Mouse (Mus musculus) forebrain, embryonic 14.5 days (tissue): ENCODE results near the gene Carmil1. TPM values are rescaled to one million over a fixed set of nuclear protein-coding genes. Genes with fewer than 3 reads are reported as not detected.
A peak's percentile ranks its signal among the peaks of the same experiment; 100 is the strongest.
"Not testable (repeated sequence)": the region's sequence is repeated elsewhere in the genome, so short reads cannot be mapped to it uniquely, and the experiment has no call there.

Experiments used
- ATAC-seq: fragments of 200-750 bp; cut with Nextera tagmentation; 2 replicates; pipeline ENCODE4 v1.8.0; 2017; ENCODE audit warnings: mild to moderate bottlenecking, moderate library complexity
- DNase-seq: peaks from one replicate; pipeline ENCODE4 v3.0.0-alpha.2; 2015; ENCODE audit warnings: low spot score
- H3K27ac ChIP-seq: fragments of 300-500 bp; sonication (generic); 2 replicates; pipeline ENCODE4 v1.5.1; 2014; ENCODE audit warnings: low read depth, mild to moderate bottlenecking, control low read depth, low read length, moderate library complexity
- H3K27me3 ChIP-seq: fragments of 300-500 bp; sonication (generic); replicated peaks from 2 replicates; pipeline ENCODE4 v1.6.1; 2014; ENCODE audit warnings: low read length, control low read depth, mixed read lengths; ENCODE audit not compliant: control insufficient read depth, insufficient read depth
- H3K36me3 ChIP-seq: fragments of 300-500 bp; sonication (generic); 2 replicates; pipeline ENCODE4 v1.6.1; 2014; ENCODE audit warnings: low read length, control low read depth; ENCODE audit not compliant: control insufficient read depth, insufficient read depth
- H3K4me1 ChIP-seq: fragments of 300-500 bp; sonication (generic); 2 replicates; pipeline ENCODE4 v1.6.1; 2014; ENCODE audit warnings: antibody characterized with exemption, low read length, control low read depth; ENCODE audit not compliant: control insufficient read depth, insufficient read depth
- H3K4me2 ChIP-seq: fragments of 300-500 bp; sonication (generic); 2 replicates; pipeline ENCODE4 v1.6.1; 2014; ENCODE audit warnings: mild to moderate bottlenecking, control low read depth, low read length
- H3K4me3 ChIP-seq: fragments of 300-500 bp; sonication (generic); 2 replicates; pipeline ENCODE4 v1.5.1; 2014; ENCODE audit warnings: low read depth, low read length, control low read depth
- H3K9ac ChIP-seq: fragments of 300-500 bp; sonication (generic); 2 replicates; pipeline ENCODE4 v1.6.1; 2014; ENCODE audit warnings: mild to moderate bottlenecking, low read length, control low read depth, moderate library complexity
- H3K9me3 ChIP-seq: fragments of 300-500 bp; sonication (generic); replicated peaks from 2 replicates; pipeline ENCODE4 v1.6.1; 2016; ENCODE audit warnings: low read length, control low read depth, mixed read lengths; ENCODE audit not compliant: control insufficient read depth
- WGBS: fragments of 180-500 bp; shearing (Covaris S2); extraction: QIAGEN DNeasy Blood & Tissue Kit; methylation state at CpG from one replicate; pipeline ENCODE4 v1.1.7; 2014; 5-methylcytosine and 5-hydroxymethylcytosine counted together
- polyA plus RNA-seq: library from polyadenylated mRNA; unstranded; fragments of >200 nt; fragmentation: Nextera tagmentation; extraction: Ambion mirVana; gene quantifications from 2 replicates; pipeline ENCODE4 v1.2.1, GENCODE M21; 2014

Carmil1 gene
- polyA plus RNA-seq, 1 experiment from 2014 or later: 14.5 TPM

GRCm38 (mm10) chr13:24112689-24113348 is 167.8 kb downstream of the Carmil1 start:
- Histone ChIP-seq H3K27me3 (no peaks in the 10 kb centered on the region), H3K36me3 (no peaks in the 10 kb centered on the region), H3K9ac (no peak overlapping the region), H3K4me2 (no peak overlapping the region), H3K4me3 (no peak overlapping the region), H3K4me1 (peaks cover 9% of the 10 kb centered on the region; the same call in 1 of the 2 replicates), H3K27ac (no peak overlapping the region), H3K9me3 (no peaks in the 10 kb centered on the region)
- ATAC-seq (peak; percentile 24; the same call in 1 of the 2 replicates), DNase-seq (peak; percentile 66)
- 72% methylated on average over 9 of the region's 9 CpGs for WGBS

GRCm38 (mm10) chr13:24110329-24110728 is 170.3 kb downstream of the Carmil1 start:
- Histone ChIP-seq H3K4me2 (no peak overlapping the region), H3K4me1 (peaks cover 9% of the 10 kb centered on the region; the same call in 1 of the 2 replicates), H3K36me3 (no peaks in the 10 kb centered on the region), H3K27me3 (no peaks in the 10 kb centered on the region), H3K9me3 (no peaks in the 10 kb centered on the region), H3K27ac (0 out of 2 replicates have a peak overlapping the region, but pooled peaks have one; percentile 39), H3K9ac (no peak overlapping the region), H3K4me3 (no peak overlapping the region)
- peak; percentile 53 for DNase-seq
- peak; percentile 64 for ATAC-seq
- WGBS: 25% methylated on average over 7 of the region's 7 CpGs

GRCm38 (mm10) chr13:24108282-24108681 is 172.3 kb downstream of the Carmil1 start:
- Histone ChIP-seq H3K9me3 (no peaks in the 10 kb centered on the region), H3K4me1 (peaks cover 9% of the 10 kb centered on the region; the same call in 1 of the 2 replicates), H3K27ac (no peak overlapping the region), H3K4me2 (no peak overlapping the region), H3K9ac (no peak overlapping the region), H3K27me3 (no peaks in the 10 kb centered on the region), H3K4me3 (no peak overlapping the region), H3K36me3 (no peaks in the 10 kb centered on the region)
- 21% methylated on average over 7 of the region's 7 CpGs for WGBS
- ATAC-seq (no peak), DNase-seq (peak; percentile 48)

DNA sequence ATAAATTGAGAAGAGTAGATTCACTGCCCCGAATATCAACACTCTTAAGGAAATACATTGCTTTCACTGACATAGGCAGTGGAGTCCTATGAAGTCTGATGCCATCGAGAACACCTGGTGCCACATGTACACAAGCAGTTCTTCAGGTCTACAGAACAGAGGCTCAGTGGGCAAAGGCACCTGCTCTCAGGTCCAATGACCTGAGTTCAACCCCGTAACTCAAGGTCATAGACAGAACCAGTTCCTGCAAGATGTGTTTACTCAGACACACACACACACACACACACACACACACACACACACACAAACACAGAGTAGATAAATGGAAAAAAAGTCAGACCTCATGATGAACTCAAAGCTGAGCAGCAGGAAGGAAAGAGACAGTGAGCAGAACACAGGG is 173.5 kb downstream of the Carmil1 start:
- H3K4me1 ChIP-seq: peaks cover 13% of the 10 kb centered on the region; the same call in 1 of the 2 replicates
- no peak overlapping the region for H3K4me3 ChIP-seq
- H3K9me3 ChIP-seq: no peaks in the 10 kb centered on the region
- WGBS: 93% methylated on average over 3 of the region's 3 CpGs
- H3K4me2 ChIP-seq: no peak overlapping the region
- no peaks in the 10 kb centered on the region for H3K36me3 ChIP-seq
- H3K27ac ChIP-seq: peak overlapping the region; percentile 35; the same call in 1 of the 2 replicates
- ATAC-seq: no peak
- no peaks in the 10 kb centered on the region for H3K27me3 ChIP-seq
- DNase-seq: no peak
- no peak overlapping the region for H3K9ac ChIP-seq

DNA sequence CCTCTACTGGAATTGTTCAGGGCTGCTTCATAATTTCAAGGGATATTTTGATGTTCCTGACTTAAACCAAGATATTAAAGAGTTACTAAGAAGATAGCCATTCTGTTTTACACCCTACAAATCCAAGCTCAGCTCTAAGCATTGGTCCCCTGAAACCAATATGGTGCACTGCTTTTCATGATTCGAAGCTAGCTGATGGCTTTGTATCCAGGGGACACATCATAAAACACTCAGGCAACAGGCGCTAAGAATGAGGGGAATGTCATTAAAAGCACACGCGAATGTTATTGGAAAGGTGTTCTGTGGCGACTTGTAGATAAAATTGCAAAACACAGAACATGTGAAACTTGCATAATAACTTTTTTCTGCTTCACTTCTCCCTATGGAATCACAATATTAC is 174.8 kb downstream of the Carmil1 start:
- H3K9me3 ChIP-seq: no peaks in the 10 kb centered on the region
- no peak overlapping the region for H3K9ac ChIP-seq
- 87% methylated on average over 5 of the region's 5 CpGs for WGBS
- ATAC-seq: no peak
- no peak overlapping the region for H3K4me3 ChIP-seq
- no peak overlapping the region for H3K4me2 ChIP-seq
- no peaks in the 10 kb centered on the region for H3K36me3 ChIP-seq
- DNase-seq: no peak
- no peaks in the 10 kb centered on the region for H3K27me3 ChIP-seq
- peaks cover 20% of the 10 kb centered on the region for H3K4me1 ChIP-seq
- H3K27ac ChIP-seq: peak overlapping the region; percentile 44; the same call in 1 of the 2 replicates

- Histone ChIP-seq H3K9me3 (no peaks in the 10 kb centered on the region), H3K27ac (peak overlapping the region; percentile 21; the same call in 1 of the 2 replicates), H3K4me3 (no peak overlapping the region), H3K4me2 (no peak overlapping the region), H3K9ac (no peak overlapping the region), H3K36me3 (no peaks in the 10 kb centered on the region), H3K27me3 (no peaks in the 10 kb centered on the region), H3K4me1 (peaks cover 16% of the 10 kb centered on the region)
- 75% methylated on average over 1 of the region's 1 CpGs for WGBS
- DNase-seq (no peak), ATAC-seq (no peak)
Measured at GRCm38 (mm10) chr13:24105340-24105669, 175.3 kb downstream of the Carmil1 start.

DNA sequence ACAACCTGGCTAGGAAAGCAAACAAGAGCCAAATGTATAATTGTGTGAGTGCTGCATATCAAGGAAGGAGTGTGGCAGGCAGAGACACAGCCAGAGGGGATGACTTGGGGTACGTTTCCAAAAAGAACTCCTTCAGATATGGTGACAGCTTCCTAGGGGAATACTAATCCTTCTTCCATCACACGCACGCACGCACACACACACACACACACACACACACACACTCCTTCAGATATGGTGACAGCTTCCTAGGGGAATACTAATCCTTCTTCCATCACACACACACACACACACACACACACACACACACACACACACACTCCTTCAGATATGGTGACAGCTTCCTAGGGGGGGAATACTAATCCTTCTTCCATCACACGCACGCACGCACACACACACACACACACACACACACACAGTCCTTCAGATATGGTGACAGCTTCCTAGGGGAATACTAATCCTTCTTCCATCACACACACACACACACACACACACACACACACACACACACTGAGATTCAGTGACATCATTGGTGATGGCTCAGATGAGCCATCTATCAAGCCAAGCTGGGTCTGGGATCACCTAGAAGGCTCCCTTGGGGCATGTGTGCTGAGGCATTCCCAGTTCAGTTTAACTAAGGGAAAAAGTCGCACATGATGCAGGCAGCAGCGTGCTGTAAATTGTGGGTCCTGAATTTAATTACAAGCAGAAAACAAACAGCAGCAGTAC is 175.8 kb downstream of the Carmil1 start:
- WGBS: 83% methylated on average over 9 of the region's 9 CpGs
- H3K27ac ChIP-seq: 0 out of 2 replicates have a peak overlapping the region, but pooled peaks have one; percentile 21
- H3K9ac ChIP-seq, ATAC-seq, H3K4me3 ChIP-seq, DNase-seq, H3K27me3 ChIP-seq, H3K9me3 ChIP-seq, H3K4me2 ChIP-seq, H3K36me3 ChIP-seq: not testable (repeated sequence)
- H3K4me1 ChIP-seq: peaks cover 11% of the 10 kb centered on the region

GRCm38 (mm10) chr13:24104016-24104415 is 176.6 kb downstream of the Carmil1 start:
- H3K27me3 ChIP-seq: no peaks in the 10 kb centered on the region
- no peak overlapping the region for H3K4me3 ChIP-seq
- no peak for ATAC-seq

GRCm38 (mm10) chr13:24103152-24103551 is 177.4 kb downstream of the Carmil1 start:
- Histone ChIP-seq H3K4me3 (no peak overlapping the region), H3K27me3 (no peaks in the 10 kb centered on the region), H3K4me2 (no peak overlapping the region), H3K4me1 (peaks cover 10% of the 10 kb centered on the region), H3K9me3 (no peaks in the 10 kb centered on the region), H3K36me3 (no peaks in the 10 kb centered on the region), H3K9ac (no peak overlapping the region), H3K27ac (no peak overlapping the region)
- no peak for DNase-seq
- 93% methylated on average over 2 of the region's 2 CpGs for WGBS
- no peak for ATAC-seq

More at GRCm38 (mm10) chr13:24104016-24104415, 176.6 kb downstream of the Carmil1 start:
- Histone ChIP-seq H3K9me3 (no peaks in the 10 kb centered on the region), H3K4me2 (no peak overlapping the region), H3K27ac (no peak overlapping the region), H3K9ac (no peak overlapping the region), H3K4me1 (peaks cover 10% of the 10 kb centered on the region), H3K36me3 (no peaks in the 10 kb centered on the region)
- 86% methylated on average over 4 of the region's 4 CpGs for WGBS
- DNase-seq: no peak
